Mouse (Mus musculus) ES-Bruce4 (cell line): ENCODE results near the gene Krt36.

Source experiments
- CTCF ChIP-seq: IDR thresholded peaks from one replicate; pipeline ENCODE4 v1.8.1; 2011; ENCODE audit warnings: low read depth, low read length
- EP300 ChIP-seq: IDR thresholded peaks from 2 replicates; pipeline ENCODE4 v1.6.1; 2011; ENCODE audit warnings: low read depth, low read length; ENCODE audit not compliant: insufficient read depth
- POLR2A ChIP-seq: IDR thresholded peaks from one replicate; pipeline ENCODE4 v1.8.1; 2011; ENCODE audit warnings: low read length; ENCODE audit not compliant: insufficient read depth

GRCm38 (mm10) chr11:100055686-100056655, 49.5 kb downstream of the Krt36 start:
- no peak for TF ChIP-seq CTCF
- no peak for TF ChIP-seq POLR2A
- TF ChIP-seq EP300, result no peak
